Mouse (Mus musculus) liver, embryonic 13.5 days (tissue): ENCODE measurements around the gene Galnt13. TPM values are rescaled to one million over a fixed set of nuclear protein-coding genes. Genes with fewer than 3 reads are reported as not detected.
"Not testable (repeated sequence)": the region's sequence is repeated elsewhere in the genome, so short reads cannot be mapped to it uniquely, and the experiment has no call there.

ENCODE experiments used
- ATAC-seq: fragments of 200-750 bp; cut with Nextera tagmentation; 2 replicates; pipeline ENCODE4 v1.8.0; 2017; ENCODE audit warnings: low read depth, mild to moderate bottlenecking, moderate number of reproducible peaks, moderate library complexity
- DNase-seq: peaks from one replicate; pipeline ENCODE4 v3.0.0; 2022
- H3K27ac ChIP-seq: fragments of 300-500 bp; sonication (generic); 2 replicates; pipeline ENCODE4 v1.5.1; 2015; ENCODE audit warnings: moderate library complexity, mild to moderate bottlenecking, inconsistent platforms
- H3K27me3 ChIP-seq: fragments of 300-500 bp; sonication (generic); 2 replicates; pipeline ENCODE4 v1.6.1; 2015; ENCODE audit warnings: mild to moderate bottlenecking, inconsistent platforms
- H3K36me3 ChIP-seq: fragments of 300-500 bp; sonication (generic); 2 replicates; pipeline ENCODE4 v1.6.1; 2015; ENCODE audit warnings: mild to moderate bottlenecking, inconsistent platforms
- H3K4me1 ChIP-seq: fragments of 300-500 bp; sonication (generic); replicated peaks from 2 replicates; pipeline ENCODE4 v1.6.1; 2015; ENCODE audit warnings: inconsistent platforms
- H3K4me2 ChIP-seq: fragments of 300-500 bp; sonication (generic); 2 replicates; pipeline ENCODE4 v1.6.1; 2015; ENCODE audit warnings: inconsistent platforms, mild to moderate bottlenecking, moderate library complexity
- H3K4me3 ChIP-seq: fragments of 300-500 bp; sonication (generic); replicated peaks from 2 replicates; pipeline ENCODE4 v1.5.1; 2015; ENCODE audit warnings: mild to moderate bottlenecking, inconsistent platforms
- H3K9ac ChIP-seq: fragments of 300-500 bp; sonication (generic); 2 replicates; pipeline ENCODE4 v1.6.1; 2015; ENCODE audit warnings: mild to moderate bottlenecking, inconsistent platforms
- H3K9me3 ChIP-seq: fragments of 300-500 bp; sonication (generic); replicated peaks from 2 replicates; pipeline ENCODE4 v1.6.1; 2016; ENCODE audit warnings: inconsistent platforms
- WGBS: fragments of 180-500 bp; shearing (Covaris S2); methylation state at CpG from one replicate; pipeline ENCODE4 v1.1.7; 2015; ENCODE audit not compliant: insufficient replicate concordance; 5-methylcytosine and 5-hydroxymethylcytosine counted together
- polyA plus RNA-seq: library from polyadenylated mRNA; unstranded; fragments of >200 nt; fragmentation: Nextera tagmentation; extraction: Ambion mirVana; gene quantifications from 2 replicates; pipeline ENCODE4 v1.2.1, GENCODE M21; 2015

Gene Galnt13
- polyA plus RNA-seq, 1 experiment from 2014 or later: not detected

- WGBS: 68% methylated on average over 3 of the region's 3 CpGs
- ATAC-seq (no peak), DNase-seq (no peak)
- H3K9ac ChIP-seq: no peak overlapping the region
- no peaks in the 10 kb centered on the region for H3K27me3 ChIP-seq
- H3K36me3 ChIP-seq: no peaks in the 10 kb centered on the region
- H3K4me3 ChIP-seq: no peak overlapping the region
- H3K4me1 ChIP-seq: no peaks in the 10 kb centered on the region
- no peaks in the 10 kb centered on the region for H3K9me3 ChIP-seq
- H3K4me2 ChIP-seq: no peak overlapping the region
- H3K27ac ChIP-seq: no peak overlapping the region
These were observed 500.3 kb downstream of the Galnt13 start for GRCm38 (mm10) chr2:54936369-54936768.

GRCm38 (mm10) chr2:54937306-54937705 lies 501.2 kb downstream of the Galnt13 start:
- Histone ChIP-seq H3K9ac (no peak overlapping the region), H3K9me3 (no peaks in the 10 kb centered on the region), H3K4me1 (no peaks in the 10 kb centered on the region), H3K27ac (no peak overlapping the region), H3K4me2 (no peak overlapping the region), H3K4me3 (no peak overlapping the region), H3K36me3 (no peaks in the 10 kb centered on the region), H3K27me3 (no peaks in the 10 kb centered on the region)
- ATAC-seq (no peak), DNase-seq (no peak)

- no peak overlapping the region for H3K4me2 ChIP-seq
- no peak overlapping the region for H3K4me3 ChIP-seq
- no peak overlapping the region for H3K27ac ChIP-seq
- H3K4me1 ChIP-seq: no peaks in the 10 kb centered on the region
- no peaks in the 10 kb centered on the region for H3K27me3 ChIP-seq
- H3K36me3 ChIP-seq: no peaks in the 10 kb centered on the region
- no peak for ATAC-seq
- DNase-seq: no peak
- H3K9ac ChIP-seq: no peak overlapping the region
- no peaks in the 10 kb centered on the region for H3K9me3 ChIP-seq
These were observed 502.0 kb downstream of the Galnt13 start for GRCm38 (mm10) chr2:54938075-54938474.

- H3K9ac ChIP-seq: no peak overlapping the region
- no peak overlapping the region for H3K4me2 ChIP-seq
- no peaks in the 10 kb centered on the region for H3K9me3 ChIP-seq
- no peaks in the 10 kb centered on the region for H3K27me3 ChIP-seq
- DNase-seq (no peak), ATAC-seq (no peak)
- no peak overlapping the region for H3K4me3 ChIP-seq
- H3K36me3 ChIP-seq: no peaks in the 10 kb centered on the region
- H3K4me1 ChIP-seq: no peaks in the 10 kb centered on the region
- H3K27ac ChIP-seq: no peak overlapping the region
- WGBS: 74% methylated on average over 1 of the region's 1 CpGs
These were observed 507.3 kb downstream of the Galnt13 start for GRCm38 (mm10) chr2:54943386-54943785.

- WGBS: 50% methylated on average over 1 of the region's 1 CpGs
- Histone ChIP-seq H3K4me1 (no peaks in the 10 kb centered on the region), H3K4me2 (no peak overlapping the region), H3K9me3 (no peaks in the 10 kb centered on the region), H3K4me3 (no peak overlapping the region), H3K27me3 (no peaks in the 10 kb centered on the region), H3K27ac (no peak overlapping the region), H3K9ac (no peak overlapping the region), H3K36me3 (no peaks in the 10 kb centered on the region)
- DNase-seq (no peak), ATAC-seq (no peak)
These were observed 547.7 kb downstream of the Galnt13 start for GRCm38 (mm10) chr2:54983839-54984238.

- H3K9me3 ChIP-seq, H3K36me3 ChIP-seq, H3K4me3 ChIP-seq, ATAC-seq, H3K4me1 ChIP-seq, H3K4me2 ChIP-seq, DNase-seq, H3K9ac ChIP-seq, H3K27me3 ChIP-seq, H3K27ac ChIP-seq: not testable (repeated sequence)
- no CpG with 5 or more reads among the region's 5 CpGs for WGBS
These were observed 586.4 kb downstream of the Galnt13 start for GRCm38 (mm10) chr2:55022539-55022938.

GRCm38 (mm10) chr2:55034610-55035009 lies 598.5 kb downstream of the Galnt13 start:
- Histone ChIP-seq H3K27ac (no peak overlapping the region), H3K4me3 (no peak overlapping the region), H3K4me2 (no peak overlapping the region), H3K36me3 (no peaks in the 10 kb centered on the region), H3K4me1 (no peaks in the 10 kb centered on the region), H3K9me3 (no peaks in the 10 kb centered on the region), H3K27me3 (no peaks in the 10 kb centered on the region), H3K9ac (no peak overlapping the region)
- ATAC-seq (no peak), DNase-seq (no peak)
- WGBS: 44% methylated on average over 3 of the region's 3 CpGs

GRCm38 (mm10) chr2:55065469-55066315 lies 629.6 kb downstream of the Galnt13 start:
- H3K9me3 ChIP-seq: no peaks in the 10 kb centered on the region
- no peaks in the 10 kb centered on the region for H3K27me3 ChIP-seq
- no peak overlapping the region for H3K27ac ChIP-seq
- ATAC-seq (no peak), DNase-seq (no peak)
- no peak overlapping the region for H3K4me3 ChIP-seq
- H3K4me2 ChIP-seq: no peak overlapping the region
- H3K36me3 ChIP-seq: no peaks in the 10 kb centered on the region
- no peak overlapping the region for H3K9ac ChIP-seq
- H3K4me1 ChIP-seq: no peaks in the 10 kb centered on the region
- 81% methylated on average over 7 of the region's 7 CpGs for WGBS

- no peak overlapping the region for H3K4me3 ChIP-seq
- H3K27me3 ChIP-seq: no peaks in the 10 kb centered on the region
- H3K9me3 ChIP-seq: no peaks in the 10 kb centered on the region
- DNase-seq (no peak), ATAC-seq (no peak)
- H3K9ac ChIP-seq: no peak overlapping the region
- H3K36me3 ChIP-seq: no peaks in the 10 kb centered on the region
- H3K4me2 ChIP-seq: no peak overlapping the region
- WGBS: 84% methylated on average over 2 of the region's 2 CpGs
- H3K27ac ChIP-seq: no peak overlapping the region
- no peaks in the 10 kb centered on the region for H3K4me1 ChIP-seq
These were observed 649.5 kb downstream of the Galnt13 start for GRCm38 (mm10) chr2:55085580-55085979.

GRCm38 (mm10) chr2:55088034-55088433 lies 651.9 kb downstream of the Galnt13 start:
- Histone ChIP-seq H3K27ac (no peak overlapping the region), H3K4me3 (no peak overlapping the region), H3K27me3 (no peaks in the 10 kb centered on the region), H3K4me2 (no peak overlapping the region), H3K9ac (no peak overlapping the region), H3K4me1 (no peaks in the 10 kb centered on the region), H3K36me3 (no peaks in the 10 kb centered on the region), H3K9me3 (no peaks in the 10 kb centered on the region)
- ATAC-seq (no peak), DNase-seq (no peak)
- WGBS: 86% methylated on average over 1 of the region's 1 CpGs

GRCm38 (mm10) chr2:55090332-55090731 lies 654.2 kb downstream of the Galnt13 start:
- no peak overlapping the region for H3K4me2 ChIP-seq
- H3K9ac ChIP-seq: no peak overlapping the region
- no peak overlapping the region for H3K27ac ChIP-seq
- DNase-seq: no peak
- no peaks in the 10 kb centered on the region for H3K4me1 ChIP-seq
- no peaks in the 10 kb centered on the region for H3K9me3 ChIP-seq
- H3K4me3 ChIP-seq: no peak overlapping the region
- 27% methylated on average over 3 of the region's 3 CpGs for WGBS
- H3K36me3 ChIP-seq: no peaks in the 10 kb centered on the region
- no peak for ATAC-seq
- H3K27me3 ChIP-seq: no peaks in the 10 kb centered on the region

GRCm38 (mm10) chr2:55091495-55091894 lies 655.4 kb downstream of the Galnt13 start:
- WGBS: 65% methylated on average over 4 of the region's 4 CpGs
- ATAC-seq (no peak), DNase-seq (no peak)
- no peak overlapping the region for H3K27ac ChIP-seq
- H3K27me3 ChIP-seq: no peaks in the 10 kb centered on the region
- no peaks in the 10 kb centered on the region for H3K36me3 ChIP-seq
- no peak overlapping the region for H3K4me3 ChIP-seq
- no peak overlapping the region for H3K9ac ChIP-seq
- H3K9me3 ChIP-seq: no peaks in the 10 kb centered on the region
- no peaks in the 10 kb centered on the region for H3K4me1 ChIP-seq
- H3K4me2 ChIP-seq: no peak overlapping the region
